Mouse (Mus musculus) Muller cell, postnatal 12 days (primary cell): ENCODE measurements around the gene Dse.
A peak's percentile ranks its signal among the peaks of the same experiment; 100 is the strongest.

Source experiments
- DNase-seq: peaks from one replicate; pipeline ENCODE4 v3.0.0-alpha.2; 2015; ENCODE audit errors: inconsistent ontology term

Gene Dse

DNA sequence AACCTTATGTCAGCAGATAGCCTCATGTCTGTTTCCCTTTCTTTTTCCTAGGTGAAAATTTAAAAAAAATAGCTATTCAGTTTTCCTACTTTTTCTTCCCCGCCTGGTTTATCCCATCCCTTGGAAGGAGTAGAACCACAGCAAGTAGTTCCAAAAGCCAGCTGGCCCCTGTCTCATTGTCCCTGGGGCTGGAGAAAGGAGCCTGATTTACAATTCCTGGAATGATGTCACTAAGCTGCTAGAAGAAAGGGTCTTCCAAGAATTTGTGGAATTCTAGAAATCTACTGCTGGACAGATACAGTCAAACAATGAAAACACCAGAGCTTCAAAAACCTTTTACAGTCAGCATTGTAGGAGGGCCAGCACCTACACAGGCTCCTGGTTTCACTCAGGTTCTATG lies 6.8 kb downstream of the Dse start:
- peak; percentile 67 for DNase-seq

DNA sequence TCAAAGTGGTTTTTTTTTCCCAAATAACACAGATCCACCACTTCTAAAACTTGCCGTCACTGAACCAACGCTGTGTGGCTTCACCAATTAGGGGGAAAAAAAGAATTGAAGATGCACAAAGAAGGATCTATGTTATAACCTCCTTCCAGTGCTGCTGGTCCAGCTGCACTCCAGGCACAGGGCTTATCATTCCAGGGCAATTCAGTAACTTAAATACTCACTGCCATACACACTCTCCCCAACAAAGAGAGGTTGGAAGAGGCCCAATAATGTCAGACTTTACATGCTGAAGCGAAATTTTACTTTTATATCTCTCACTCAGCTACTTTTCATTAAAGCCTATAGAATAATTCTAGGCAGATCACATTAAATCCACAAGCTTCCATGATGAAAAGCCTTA lies 8.9 kb downstream of the Dse start:
- no peak for DNase-seq

DNA sequence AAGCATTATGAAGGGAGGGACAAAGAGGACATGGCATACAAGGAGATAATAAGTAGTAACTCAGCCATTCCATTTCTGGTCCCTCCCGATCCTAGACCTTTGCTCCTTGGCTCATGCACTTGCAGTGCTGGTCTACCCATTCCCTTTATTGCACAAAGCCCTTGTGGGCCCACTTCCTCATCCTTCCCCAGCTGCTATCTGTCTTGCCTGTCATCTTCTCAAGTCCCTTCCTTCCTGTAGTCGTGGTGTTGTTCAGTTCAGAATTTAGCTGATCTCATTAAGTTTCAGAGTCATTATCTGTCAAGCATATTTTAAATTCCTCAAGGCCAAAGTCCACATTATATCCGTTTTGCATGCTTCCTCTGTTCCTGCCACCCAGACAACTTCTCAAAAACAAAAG lies 9.5 kb downstream of the Dse start:
- no peak for DNase-seq

DNA sequence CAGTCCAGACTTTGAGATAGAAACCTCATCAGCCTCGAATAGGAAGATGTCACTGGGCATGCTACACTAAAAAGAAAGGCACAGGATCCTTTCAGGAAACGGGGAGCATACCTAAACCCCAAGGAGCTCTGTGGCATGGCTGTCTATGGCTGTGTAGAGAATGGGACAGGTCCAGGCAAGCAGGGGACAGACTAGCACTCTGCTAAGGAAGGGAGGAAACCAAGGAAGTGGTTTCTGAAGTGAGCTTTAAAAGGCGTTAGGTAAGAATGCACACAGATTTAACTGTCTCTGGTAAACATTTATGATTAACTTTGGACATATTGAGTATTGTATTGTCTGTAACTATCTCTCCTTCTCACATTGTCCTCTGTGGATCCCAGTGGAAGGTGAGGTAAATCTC lies 10.2 kb downstream of the Dse start:
- DNase-seq: no peak

DNA sequence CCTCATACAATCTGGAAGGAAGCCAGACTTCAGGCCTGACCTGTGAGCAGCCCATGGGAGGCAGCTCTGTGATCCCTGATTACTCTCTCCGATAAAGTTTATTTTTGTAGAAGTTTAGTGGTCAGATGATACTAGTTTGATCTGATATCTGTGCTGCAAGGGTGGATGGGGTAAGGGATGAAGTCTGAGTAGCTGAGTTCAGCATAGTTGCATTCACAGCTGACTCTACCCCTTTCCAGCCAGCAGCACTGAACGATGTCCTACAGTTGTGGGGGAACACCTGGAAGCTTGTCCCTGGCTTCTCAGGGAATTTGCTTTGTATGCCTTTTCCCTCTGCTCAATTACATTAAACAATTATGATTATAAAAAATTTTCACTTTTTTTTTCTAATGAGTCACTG lies 12.6 kb downstream of the Dse start:
- DNase-seq: no peak

DNA sequence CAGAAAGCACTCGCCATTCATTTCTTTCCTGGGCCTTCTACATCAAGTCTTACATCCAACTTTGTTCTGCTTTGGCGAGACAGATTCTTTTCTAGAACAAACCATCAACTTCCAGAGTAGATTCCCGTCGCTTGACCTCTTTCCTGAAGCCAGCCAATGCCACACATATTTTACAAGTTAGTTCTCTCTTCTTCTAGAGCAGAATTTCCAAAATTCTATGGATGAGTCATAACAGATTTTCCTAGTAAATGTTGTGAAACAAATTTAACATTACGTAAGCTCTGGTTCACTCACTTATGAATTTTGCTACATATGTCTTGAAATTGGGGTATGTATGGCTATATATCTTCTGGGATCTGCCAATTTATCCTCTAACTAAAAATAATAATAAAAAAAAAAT lies 13.0 kb downstream of the Dse start:
- peak; percentile 75 for DNase-seq

DNA sequence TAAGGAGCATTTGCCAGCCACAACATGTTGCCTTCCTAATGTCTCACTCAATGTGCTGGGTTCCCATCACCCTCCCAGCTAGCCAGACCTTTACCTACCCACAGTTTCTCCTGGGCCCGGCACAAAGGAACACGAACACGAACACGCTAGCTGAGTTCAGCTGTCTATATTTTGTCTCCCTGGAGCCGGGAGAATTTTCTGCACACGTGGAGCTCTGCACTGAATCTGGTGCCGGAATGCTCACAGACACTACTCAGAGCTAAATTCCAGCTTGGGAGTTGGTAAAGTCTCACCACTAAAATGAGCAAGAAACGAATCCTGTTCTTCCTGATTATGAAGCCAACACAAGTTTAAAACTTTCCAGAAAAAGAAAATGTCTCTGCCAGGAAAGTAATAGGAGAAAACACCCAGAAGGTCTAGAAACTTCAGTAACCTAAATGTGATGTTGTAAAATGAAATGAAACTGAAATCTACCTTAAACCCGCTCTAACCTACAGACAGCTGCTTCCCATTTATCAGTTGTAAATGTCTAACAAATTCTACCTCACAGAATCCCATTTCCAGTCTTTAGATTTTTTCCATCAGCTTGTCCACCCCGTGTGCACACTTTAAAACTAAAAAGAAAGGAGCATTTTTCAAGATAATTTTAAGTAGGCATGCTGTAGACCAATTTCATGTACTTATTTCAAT lies 20.8 kb downstream of the Dse start:
- no peak for DNase-seq

DNA sequence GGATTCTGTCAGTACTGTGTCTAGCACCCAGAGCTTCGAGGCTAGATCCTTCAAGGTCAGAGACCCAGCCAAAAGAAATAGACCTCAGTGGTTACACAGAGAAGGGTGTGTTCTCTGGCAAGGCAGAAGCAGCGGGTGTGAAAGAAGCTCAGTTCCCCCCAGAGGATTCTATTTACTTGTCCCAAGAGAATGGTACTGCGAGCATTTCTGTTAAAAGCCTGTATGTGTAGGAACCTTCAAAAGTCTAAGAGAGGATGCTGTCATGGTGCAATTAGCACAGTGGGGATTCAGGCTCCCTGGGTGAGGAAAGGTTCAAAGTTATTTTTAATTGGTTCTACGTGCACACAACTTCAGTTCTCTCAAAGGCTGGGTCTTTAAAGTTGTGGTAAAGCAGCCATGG lies 22.0 kb downstream of the Dse start:
- peak; percentile 39 for DNase-seq

DNA sequence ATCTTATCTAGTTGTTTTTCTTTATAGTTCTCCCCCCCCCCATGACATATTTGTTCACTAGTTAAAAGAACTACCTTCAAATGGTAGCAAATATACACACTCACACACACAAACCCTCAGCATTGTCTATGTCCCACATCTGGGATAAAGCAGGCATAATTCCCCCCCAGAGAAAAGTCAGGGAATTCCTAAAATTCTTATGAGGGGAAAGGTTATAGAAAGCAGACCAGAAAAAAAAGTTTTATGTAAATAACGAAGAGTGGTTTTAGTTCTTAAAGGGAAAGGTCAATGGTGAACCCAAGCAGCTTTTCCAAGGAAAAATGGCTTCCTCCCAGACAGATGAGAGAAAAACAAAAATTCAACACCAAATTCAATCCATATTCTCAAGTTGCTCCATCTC lies 22.6 kb downstream of the Dse start:
- DNase-seq: no peak

DNA sequence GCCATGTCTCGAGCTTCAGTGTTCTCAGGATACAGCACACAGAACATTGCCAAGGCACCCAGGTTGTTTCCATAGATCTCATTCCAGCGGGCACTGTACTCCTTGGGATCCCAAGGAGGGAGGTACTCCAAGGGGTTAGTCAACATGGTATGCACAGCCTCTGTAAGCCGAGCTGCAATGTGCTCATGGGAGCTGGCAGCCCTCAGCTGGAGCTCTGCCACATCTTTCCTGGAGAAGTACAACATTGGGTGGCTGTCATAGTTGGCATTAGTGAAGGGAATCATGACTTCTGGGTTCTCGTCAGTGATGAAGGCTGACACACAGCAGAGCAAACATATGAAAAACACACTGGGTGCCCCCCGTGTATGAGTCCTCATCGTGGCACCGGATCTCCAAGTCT lies 23.8 kb downstream of the Dse start:
- DNase-seq: no peak

DNA sequence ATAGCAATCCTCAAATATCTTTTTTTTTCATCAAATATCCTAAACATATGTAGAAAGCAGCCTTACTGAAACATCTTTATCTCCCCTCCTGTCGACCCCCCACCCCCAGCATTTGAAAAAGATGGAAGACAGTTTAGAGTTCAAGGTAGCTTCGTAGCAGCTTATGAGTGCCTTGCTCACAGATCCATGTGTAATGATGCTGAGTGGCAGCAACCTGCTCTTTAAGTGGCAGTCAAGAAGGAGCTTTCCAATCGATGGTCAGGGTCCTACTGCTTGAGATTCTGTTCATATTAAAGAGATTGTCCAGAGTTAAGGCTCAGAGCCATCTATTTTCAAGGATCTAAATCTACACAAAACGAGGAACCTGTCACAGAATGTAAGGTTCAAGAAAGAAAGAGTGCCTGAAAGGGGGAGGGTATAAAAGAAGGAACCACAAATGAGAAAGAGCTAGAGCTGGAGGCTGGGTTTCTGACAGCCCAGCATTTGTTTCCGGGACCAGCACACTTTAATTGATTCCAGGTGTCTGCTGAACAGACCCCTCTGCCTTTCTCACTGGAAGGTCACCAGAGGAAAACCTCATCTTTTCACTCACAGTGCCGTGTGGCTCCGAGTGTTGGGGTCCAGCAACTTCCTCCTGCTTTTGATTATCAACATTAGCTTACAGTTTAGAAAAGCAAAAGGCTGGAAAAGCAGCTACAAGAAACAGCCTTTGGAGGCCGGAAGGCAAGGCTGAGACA lies 31.5 kb downstream of the Dse start:
- no peak for DNase-seq

DNA sequence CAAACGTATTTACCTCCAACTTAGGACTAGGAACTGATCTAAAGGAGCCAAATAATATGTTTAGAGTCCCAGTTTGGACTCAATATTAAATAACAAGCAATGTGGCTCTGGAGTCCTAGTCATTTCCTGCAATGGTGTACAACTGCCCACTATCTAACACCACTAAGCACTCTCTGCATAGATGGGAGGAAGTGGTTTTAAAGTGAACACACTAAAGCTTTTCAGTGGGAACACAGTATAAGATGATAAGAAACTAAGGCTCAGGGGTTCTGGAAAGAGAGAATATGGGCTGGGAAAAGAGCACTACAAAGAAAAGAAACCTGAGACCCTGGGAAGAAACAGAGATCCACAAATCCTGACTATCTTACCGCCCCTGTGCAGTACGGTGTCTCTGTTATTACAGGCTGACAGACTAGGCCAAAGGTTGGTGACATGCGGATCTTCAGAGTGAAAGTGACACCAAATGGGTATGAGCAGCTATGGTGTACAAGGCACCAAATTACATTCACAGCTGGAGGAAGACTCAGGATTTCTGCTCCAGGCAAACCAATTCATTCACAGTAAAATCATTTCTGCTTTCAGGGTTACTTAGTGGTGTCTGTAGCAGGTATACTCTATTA lies 34.7 kb downstream of the Dse start:
- no peak for DNase-seq

DNA sequence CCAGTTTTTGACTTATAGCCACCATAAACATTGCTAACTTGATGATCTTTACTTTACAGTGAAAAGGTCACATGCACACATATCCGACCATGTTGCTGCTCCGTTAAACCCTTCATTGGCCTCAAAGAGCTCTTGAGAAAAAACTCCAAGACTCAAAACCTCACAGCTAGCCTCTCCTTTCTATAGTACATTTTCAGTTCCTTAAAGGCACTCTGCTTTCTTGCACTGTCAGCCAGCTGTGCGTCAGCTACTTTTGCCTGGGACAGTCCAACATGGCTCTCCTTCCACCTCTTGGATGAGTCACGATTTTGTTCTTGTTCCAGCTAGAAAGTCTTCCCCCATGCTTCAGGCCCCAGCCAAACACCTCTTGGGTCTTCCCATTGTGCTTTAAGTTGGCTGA lies 35.9 kb downstream of the Dse start:
- DNase-seq: no peak

DNA sequence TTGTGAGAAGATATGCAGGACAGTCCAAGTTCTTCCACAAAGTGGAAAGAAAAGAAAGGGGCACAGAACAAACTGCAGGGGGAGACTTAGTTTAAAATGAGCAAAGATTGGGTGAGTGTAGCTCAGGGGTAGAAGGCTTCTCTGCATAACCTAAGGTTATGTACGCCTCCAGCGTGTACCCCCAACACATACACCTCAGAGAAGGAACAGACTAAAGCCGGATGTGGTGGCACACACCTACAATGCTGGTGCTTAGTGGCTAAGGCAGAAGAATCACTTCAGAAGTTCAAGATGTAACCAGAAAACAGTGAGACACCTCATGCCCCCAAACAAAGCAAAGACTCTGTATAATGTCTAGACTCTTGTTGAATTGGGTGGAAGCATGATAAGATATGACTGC lies 36.3 kb downstream of the Dse start:
- no peak for DNase-seq

DNA sequence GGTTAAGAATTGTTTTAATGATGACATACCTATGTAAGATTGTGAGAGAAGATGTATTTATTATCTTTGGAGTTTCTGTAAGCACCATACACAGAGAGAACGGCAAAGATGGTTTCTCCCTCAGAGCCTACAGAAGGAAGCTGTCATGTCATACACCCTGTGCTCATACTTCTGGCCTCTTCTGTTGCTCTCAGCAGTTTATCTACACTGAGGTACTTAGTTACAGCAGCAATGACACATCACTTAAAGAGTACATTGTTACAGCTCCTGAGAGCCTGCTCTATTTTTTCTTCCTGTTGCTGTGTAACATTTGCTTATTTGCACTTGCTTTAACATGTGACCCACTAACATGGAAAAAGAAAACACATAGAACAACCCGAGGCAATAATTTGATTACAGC lies 40.5 kb downstream of the Dse start:
- no peak for DNase-seq

DNA sequence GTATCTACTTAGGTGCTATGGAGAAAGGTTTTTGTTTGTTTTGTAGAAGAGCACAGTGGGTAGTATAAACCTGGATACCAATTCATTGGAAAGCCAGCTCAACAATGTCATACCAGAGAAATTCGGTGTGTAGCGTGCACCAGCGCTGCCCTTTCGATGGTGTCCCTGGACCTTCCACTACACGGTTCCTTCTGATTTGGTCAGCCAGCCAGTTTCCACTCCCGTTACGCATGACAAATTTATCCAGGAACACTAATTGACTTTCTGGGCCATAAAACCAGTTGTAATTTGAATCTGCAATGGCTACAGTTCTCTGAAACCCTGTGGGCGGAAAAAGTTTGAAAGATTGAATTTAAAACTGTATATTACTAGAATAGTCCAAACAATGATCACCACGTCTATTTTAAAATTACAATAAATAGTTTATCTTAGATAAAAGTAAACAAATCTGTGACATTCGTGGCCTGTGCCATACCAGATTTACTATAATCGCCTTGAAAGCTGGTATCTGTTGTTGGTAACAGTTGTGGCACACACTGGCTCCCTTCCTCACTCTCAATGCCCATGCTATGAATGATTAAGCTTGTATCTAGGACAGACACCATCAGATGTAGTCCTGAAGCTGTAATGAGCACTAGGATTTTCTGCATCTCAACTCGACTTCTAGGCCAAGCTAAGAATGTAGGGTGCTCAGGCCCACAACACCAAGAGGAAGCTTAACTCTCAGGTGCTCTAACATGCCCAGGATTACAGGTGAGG lies 51.5 kb downstream of the Dse start:
- no peak for DNase-seq

DNA sequence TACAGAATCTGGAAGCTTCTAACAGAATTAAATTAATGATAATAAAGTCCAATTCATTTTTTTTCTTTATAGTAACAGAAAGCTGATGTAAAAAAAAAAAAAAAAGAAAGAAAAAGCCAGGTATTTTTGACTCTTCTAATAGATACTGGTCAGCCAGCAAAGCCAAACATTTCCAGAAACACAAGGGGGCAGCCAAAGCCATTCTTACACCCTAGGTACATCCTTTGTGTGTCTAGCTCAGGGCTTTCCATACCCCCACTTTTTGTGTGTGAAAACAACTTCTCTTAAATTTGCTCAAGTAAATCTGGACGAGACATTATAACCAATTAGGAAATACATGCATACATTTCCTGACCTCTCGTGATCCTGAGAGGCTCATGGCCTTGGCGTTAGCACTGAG lies 55.7 kb downstream of the Dse start:
- no peak for DNase-seq

DNA sequence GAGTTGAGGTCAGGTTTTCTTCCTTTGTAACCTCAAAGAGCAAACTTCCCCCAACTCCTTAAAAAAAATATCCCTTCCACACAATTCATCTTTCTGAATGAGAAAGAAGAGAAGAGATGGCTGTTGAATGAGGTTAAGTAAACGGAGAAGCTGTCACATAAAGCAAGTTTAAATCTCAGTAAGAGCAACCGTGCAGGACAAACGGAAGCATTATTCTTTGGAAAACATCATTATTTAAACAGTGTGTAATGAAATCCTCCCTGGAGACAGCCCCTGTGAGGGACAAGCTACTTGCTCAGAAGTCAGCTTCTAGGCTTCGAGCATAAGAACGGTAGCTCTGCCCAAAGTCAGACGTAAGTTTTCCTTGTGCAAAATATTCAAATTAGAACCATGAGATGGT lies 57.1 kb downstream of the Dse start:
- DNase-seq: no peak

DNA sequence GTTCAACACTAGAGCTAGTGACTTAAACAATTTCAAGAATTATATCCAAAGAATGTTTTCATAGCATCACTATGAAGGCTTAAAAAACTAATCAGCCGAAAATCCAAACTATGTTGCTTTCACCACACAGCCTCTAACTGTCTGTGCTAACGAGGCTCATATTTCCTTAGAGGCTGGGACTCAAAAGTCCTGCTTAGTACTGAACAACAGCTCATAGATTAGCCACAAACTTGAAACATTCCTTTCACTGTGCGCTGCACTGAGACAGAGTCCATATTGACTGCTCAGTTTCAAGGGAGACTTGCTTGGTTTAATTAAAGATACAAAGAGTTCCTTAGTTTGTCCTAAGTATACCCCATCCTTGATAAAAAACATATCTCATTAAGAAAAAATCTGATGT lies 57.7 kb downstream of the Dse start:
- DNase-seq: peak; percentile 81

DNA sequence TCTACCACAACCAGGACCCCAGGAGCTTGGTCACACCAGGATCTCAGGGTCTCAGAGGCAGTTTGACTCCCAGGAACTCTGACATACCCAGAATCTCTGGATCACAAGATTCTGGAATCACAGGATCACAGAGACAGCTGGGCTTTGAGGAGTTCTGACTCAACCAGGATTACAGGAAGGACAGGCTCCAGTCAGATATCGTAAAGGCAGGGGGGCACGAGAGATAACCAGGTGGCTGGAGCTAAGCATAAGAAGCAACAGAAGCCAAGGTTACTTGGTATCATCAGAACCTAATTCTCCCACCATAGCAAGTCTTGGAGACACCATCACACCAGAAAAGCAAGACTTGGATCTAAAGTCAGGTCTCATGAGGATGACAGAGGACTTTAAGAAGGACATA lies 65.8 kb downstream of the Dse start:
- no peak for DNase-seq

DNA sequence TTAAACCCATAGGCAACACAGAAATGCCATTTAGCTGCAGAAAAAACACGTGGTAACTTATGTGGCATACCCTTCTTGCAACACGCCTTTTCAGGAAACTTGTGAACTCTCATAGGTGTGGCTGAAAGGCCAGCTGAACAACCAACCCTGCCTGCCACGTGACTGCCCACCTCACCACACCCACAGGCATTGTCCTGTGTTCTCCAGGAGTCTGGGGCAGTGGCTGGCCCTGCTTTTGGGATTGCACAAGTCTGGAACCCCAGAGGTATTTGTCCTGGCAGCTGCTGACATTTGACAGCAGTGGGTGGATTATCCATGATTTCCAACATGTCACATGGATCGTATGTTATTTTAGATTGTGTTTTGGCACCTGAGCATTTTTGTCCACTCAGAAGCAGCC lies 67.7 kb downstream of the Dse start:
- DNase-seq: no peak

DNA sequence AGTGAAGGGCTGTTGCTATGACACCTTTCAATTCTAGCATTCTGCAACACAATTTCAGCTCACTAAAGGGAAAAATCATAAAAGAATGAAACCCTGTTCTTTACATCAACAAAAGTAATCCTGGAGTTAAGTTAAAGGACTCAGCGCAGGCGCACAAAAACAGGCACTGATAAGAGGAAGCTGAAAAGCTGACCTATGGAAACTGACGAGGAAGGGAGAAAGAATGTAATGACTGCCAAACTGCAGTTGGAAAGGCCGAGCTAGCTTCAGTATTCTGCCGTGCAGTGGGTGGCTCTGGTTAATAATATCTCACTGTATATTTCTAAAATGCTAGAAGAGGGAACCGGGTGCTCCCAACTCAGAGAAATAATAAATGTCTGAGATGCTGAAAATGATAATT lies 69.5 kb downstream of the Dse start:
- DNase-seq: no peak

DNA sequence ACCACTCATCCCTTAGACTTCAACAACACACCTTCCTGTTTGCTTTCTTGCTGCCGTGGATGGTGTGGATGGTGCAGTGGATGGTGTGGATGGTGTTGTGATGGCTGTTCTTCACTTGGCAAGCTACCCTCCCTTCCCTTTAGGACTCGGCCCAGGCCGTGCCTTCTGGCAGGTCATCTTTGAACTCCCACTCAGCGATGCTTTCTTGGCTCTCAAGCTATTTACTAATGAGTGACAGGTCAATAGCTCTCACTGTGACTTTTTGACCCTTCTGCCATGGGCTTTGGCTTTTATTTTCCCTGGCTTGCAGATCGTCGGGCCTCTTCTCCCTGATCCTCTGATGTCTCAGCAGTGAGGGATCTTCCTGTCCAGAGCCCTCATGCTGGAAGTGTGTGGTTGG lies 71.1 kb downstream of the Dse start:
- no peak for DNase-seq
